Mouse (Mus musculus): ENCODE measurements around the gene Pkmyt1. TPM values are rescaled to one million over a fixed set of nuclear protein-coding genes. Genes with fewer than 3 reads are reported as not detected.

Pkmyt1 gene
- 9.2 and 10.9 TPM in 2 replicates for polyA plus RNA-seq (2011; ENCODE audit: insufficient read length, low read depth, missing spikeins)

DNA sequence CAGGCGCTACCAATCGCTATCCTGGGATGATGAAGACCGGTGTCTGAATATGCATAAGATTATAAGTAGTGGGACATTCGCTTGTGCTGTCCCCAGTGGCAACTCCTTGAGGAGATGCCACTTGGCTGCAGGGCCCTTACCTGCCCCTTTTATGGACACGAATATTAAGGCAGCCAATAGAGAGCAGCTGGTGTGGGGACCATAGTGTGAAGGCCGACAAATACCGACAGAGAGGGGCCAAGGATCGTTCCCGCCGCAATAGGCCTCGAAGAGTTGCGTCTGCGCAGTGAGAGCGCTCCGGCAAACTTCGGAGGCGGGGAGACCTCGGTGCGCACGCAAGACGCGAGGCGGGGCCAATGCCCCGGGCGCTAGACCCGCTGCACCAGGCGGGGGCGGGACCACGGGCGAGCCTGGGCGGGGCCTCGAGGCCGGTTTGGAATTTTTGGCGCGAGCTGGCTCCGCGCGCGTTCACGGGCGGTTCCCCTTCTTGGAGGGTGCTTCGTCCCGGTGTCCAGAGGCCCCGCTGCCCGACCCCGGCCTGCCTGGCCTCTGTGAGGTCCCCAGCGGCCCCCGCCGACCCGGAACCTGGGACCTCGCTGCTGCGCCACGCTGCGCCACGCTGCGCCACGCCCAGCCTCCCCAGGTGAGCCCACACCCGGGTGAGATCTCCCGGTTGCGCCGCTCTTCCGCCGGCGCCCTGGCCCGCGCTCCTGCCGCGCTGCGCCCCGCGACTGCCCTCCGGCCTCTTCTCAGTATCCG is at the start of gene Pkmyt1:
Gene Pkmyt1, plus strand, starts transcription at position 338 of the 759 bp plus-strand sequence.
- Histone ChIP-seq H3K27ac (ENCODE audit: insufficient read depth, low read length) (peak within 1 kb of the TSS; percentile 57), H3K4me1 (ENCODE audit: control insufficient read depth, insufficient read depth, low read length) (peaks cover 8% of the 10 kb centered on the region)
- TF ChIP-seq CTCF (IDR thresholded peaks at IDR 0.05; ENCODE audit: borderline replicate concordance, insufficient read depth, low read length) (no peak), POLR2A (IDR thresholded peaks at IDR 0.05; ENCODE audit: low read depth, low read length) (peak; percentile 96)

DNA sequence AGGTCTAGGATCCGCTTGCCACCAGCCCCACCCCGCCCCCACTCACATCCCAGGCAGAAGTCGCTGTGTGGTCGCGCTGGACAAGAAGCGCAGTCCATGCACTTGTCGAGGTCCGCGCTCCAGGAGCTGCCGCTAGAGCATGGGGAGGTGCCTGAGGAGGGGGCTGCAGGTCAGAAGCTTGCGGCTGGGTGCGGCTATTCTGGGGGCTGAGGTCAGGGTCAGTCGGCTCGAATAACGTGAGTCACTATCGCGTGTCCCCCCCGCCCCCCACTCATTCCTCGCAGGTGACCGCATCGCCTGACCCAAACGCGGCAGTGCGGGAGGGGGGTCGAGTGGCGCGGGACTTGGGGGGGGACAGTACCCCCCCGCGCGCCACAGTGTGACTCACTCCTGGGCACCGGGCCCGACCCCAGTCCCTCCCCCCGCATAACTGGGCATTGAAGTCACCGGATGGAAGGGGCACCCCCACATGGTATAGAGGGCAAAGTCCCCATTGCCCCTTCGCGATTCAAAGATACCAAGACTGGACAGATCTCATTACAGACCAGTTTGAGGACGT is 49.6 kb upstream of the Pkmyt1 start:
- TF ChIP-seq POLR2A (IDR thresholded peaks at IDR 0.05; ENCODE audit: low read depth, low read length) (0 out of 2 replicates have a peak, but pooled peaks have one; percentile 47), CTCF (IDR thresholded peaks at IDR 0.05; ENCODE audit: borderline replicate concordance, insufficient read depth, low read length) (no peak)
- Histone ChIP-seq H3K27ac (ENCODE audit: insufficient read depth, low read length) (peak overlapping the region; percentile 98), H3K4me1 (ENCODE audit: control insufficient read depth, insufficient read depth, low read length) (no peaks in the 10 kb centered on the region; the same call in 1 of the 2 replicates), H3K4me3 (ENCODE audit: insufficient read depth, low read length) (peak overlapping the region; percentile 83)

More for the DNA sequence above, at the start of gene Pkmyt1:
- H3K4me3 ChIP-seq (ENCODE audit: insufficient read depth, low read length): peak within 1 kb of the TSS; percentile 57

DNA sequence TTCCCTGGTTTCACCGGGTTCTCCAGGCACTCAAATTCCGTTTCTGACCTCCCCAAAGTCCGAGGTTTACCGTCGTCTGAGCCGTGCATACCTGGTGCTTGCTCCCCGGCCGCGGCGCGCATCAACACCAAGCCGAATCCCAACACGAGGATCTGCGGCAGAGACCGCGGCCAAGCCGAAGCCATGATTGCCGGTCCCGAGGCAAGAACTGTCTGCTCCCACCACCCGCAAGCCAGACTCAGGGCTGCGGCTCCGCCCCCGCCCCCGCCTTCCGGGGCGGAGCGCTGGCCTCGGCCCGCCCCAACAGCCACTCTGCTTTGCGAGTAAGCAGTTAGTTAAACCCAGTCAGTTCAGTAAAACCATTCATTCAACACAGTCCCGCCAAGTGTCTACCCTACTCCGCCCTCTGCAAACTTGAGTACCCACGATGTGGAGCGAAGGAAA is 48.9 kb upstream of the Pkmyt1 start, which contains the start of gene Tnfrsf12a:
Gene Tnfrsf12a, minus strand, starts transcription at position 233 of the 444 bp plus-strand sequence.
- Histone ChIP-seq H3K4me3 (ENCODE audit: insufficient read depth, low read length) (peak within 1 kb of the TSS; percentile 83), H3K27ac (ENCODE audit: insufficient read depth, low read length) (peak within 1 kb of the TSS; percentile 98), H3K4me1 (ENCODE audit: control insufficient read depth, insufficient read depth, low read length) (no peaks in the 10 kb centered on the region)
- TF ChIP-seq CTCF (IDR thresholded peaks at IDR 0.05; ENCODE audit: borderline replicate concordance, insufficient read depth, low read length) (no peak), POLR2A (IDR thresholded peaks at IDR 0.05; ENCODE audit: low read depth, low read length) (peak; percentile 99)

DNA sequence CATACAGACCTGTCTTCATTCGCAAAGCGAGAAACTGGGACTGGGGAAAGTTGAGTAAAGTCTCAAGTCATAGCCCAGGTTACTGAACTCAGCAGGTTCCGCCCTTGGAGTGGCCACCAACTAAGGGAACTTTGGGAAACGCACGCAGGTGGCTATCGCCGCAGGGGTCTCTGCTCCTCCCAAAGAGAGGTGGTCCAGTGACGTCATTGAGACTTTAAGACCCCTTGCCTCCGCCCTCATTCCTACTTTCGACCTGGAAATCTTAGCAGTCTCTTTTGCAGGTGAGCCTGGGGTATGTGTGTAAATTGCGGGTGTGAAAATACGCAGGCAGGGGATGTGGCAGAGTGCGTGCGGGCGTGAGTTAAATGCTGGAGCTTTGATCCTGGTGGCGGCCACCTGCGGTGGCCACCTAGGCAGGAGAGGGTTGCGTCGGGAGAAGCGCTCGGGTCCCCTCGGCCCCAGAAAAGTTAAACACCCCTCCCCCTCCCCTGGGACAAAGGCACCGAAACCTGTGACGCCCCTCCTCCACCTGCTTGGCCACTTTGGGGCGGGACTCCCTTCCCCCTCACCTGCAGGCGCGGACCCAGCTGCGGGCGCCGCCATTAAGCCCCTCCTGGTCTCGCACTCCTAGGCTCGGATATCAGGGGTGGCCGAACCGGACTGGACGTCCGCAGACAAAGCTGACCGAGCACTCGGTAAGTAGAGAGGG is 46.9 kb upstream of the Pkmyt1 start, which contains the start of gene Cldn6:
Gene Cldn6, plus strand, starts transcription at position 123 of the 709 bp plus-strand sequence.
- Histone ChIP-seq H3K4me1 (ENCODE audit: control insufficient read depth, insufficient read depth, low read length) (no peaks in the 10 kb centered on the region), H3K27ac (ENCODE audit: insufficient read depth, low read length) (no peak within 1 kb of the TSS), H3K4me3 (ENCODE audit: insufficient read depth, low read length) (no peak within 1 kb of the TSS)

DNA sequence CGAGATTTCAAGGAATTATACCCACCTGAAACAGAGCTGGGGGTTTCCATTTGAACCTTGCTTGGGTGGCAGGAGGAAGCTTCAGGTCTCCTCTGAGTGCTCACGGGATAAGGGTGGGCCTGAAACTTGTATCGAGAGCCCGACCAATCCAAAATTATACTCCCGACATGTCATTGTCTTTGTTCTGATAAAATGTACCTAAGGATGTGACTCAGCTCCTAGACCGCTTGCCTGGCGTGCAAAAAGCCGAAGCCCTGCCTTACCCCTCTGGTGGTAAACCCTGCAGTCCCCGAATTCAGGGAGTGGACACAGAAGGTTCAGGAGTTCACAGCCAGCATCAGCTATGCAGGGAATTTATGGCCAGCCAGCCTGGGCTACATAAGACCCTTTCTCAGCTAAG is 45.8 kb upstream of the Pkmyt1 start:
- Histone ChIP-seq H3K4me3 (ENCODE audit: insufficient read depth, low read length) (no peak overlapping the region), H3K4me1 (ENCODE audit: control insufficient read depth, insufficient read depth, low read length) (no peaks in the 10 kb centered on the region), H3K27ac (ENCODE audit: insufficient read depth, low read length) (no peak overlapping the region)
- no peak for TF ChIP-seq CTCF (IDR thresholded peaks at IDR 0.05; ENCODE audit: borderline replicate concordance, insufficient read depth, low read length)

More for the DNA sequence above, 46.9 kb upstream of the Pkmyt1 start, which contains the start of gene Cldn6:
- no peak for TF ChIP-seq POLR2A (IDR thresholded peaks at IDR 0.05; ENCODE audit: low read depth, low read length)
- no peak for TF ChIP-seq CTCF (IDR thresholded peaks at IDR 0.05; ENCODE audit: borderline replicate concordance, insufficient read depth, low read length)

DNA sequence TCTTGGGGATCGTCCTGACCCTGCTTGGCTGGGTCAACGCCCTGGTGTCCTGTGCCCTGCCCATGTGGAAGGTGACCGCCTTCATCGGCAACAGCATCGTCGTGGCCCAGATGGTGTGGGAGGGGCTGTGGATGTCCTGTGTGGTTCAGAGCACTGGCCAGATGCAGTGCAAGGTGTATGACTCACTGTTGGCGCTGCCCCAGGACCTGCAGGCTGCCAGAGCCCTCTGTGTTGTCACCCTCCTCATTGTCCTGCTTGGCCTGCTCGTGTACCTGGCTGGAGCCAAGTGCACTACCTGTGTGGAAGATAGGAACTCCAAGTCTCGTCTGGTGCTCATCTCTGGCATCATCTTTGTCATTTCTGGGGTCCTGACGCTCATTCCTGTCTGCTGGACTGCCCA is 45.0 kb upstream of the Pkmyt1 start:
- H3K4me1 ChIP-seq (ENCODE audit: control insufficient read depth, insufficient read depth, low read length): no peaks in the 10 kb centered on the region
- TF ChIP-seq POLR2A (IDR thresholded peaks at IDR 0.05; ENCODE audit: low read depth, low read length) (no peak), CTCF (IDR thresholded peaks at IDR 0.05; ENCODE audit: borderline replicate concordance, insufficient read depth, low read length) (no peak)
- H3K4me3 ChIP-seq (ENCODE audit: insufficient read depth, low read length): no peak overlapping the region
- H3K27ac ChIP-seq (ENCODE audit: insufficient read depth, low read length): no peak overlapping the region

DNA sequence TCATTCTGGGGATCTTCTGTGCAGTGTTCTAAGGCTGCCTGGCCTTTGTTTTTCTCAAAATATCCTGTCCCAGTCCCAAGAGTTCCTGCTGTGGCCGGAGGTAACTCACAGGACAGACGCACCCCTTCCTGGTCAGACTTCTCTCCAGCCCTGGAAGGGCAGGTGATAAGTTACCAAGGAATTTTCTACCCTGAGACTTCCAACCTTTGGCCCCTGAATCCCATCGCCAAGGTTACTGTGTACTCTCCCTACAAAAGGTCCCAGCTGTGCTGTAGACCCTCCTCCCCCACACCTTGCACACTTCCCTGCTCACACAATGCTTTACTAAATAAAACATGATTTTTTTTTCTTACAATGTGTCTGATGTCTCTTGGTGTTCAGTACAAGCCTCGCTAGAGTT is 44.0 kb upstream of the Pkmyt1 start:
- TF ChIP-seq CTCF (IDR thresholded peaks at IDR 0.05; ENCODE audit: borderline replicate concordance, insufficient read depth, low read length) (no peak), POLR2A (IDR thresholded peaks at IDR 0.05; ENCODE audit: low read depth, low read length) (no peak)
- H3K27ac ChIP-seq (ENCODE audit: insufficient read depth, low read length): no peak overlapping the region
- H3K4me1 ChIP-seq (ENCODE audit: control insufficient read depth, insufficient read depth, low read length): no peaks in the 10 kb centered on the region
- H3K4me3 ChIP-seq (ENCODE audit: insufficient read depth, low read length): no peak overlapping the region

DNA sequence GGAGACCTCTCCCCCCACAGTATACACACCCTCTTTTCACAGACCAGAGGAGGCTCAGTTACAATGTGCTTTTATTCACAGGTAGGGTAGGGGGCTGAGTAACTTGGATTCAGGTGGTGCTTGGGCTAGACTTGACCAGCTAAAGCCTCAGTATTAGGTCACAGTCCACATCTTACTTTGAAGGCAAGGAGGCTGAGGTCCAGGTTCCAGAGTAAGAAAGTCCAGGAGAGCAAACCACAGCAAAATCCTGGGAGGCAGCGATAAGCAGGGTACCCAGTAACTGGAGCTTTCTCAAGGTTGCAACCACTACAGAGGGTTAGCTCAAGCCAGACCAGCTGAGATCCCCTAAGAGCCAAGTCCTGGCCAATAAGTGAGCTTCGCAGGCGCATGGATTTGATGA is 43.6 kb upstream of the Pkmyt1 start:
- Histone ChIP-seq H3K4me3 (ENCODE audit: insufficient read depth, low read length) (no peak overlapping the region), H3K4me1 (ENCODE audit: control insufficient read depth, insufficient read depth, low read length) (no peaks in the 10 kb centered on the region), H3K27ac (ENCODE audit: insufficient read depth, low read length) (no peak overlapping the region)
- TF ChIP-seq CTCF (IDR thresholded peaks at IDR 0.05; ENCODE audit: borderline replicate concordance, insufficient read depth, low read length) (no peak), POLR2A (IDR thresholded peaks at IDR 0.05; ENCODE audit: low read depth, low read length) (no peak)

DNA sequence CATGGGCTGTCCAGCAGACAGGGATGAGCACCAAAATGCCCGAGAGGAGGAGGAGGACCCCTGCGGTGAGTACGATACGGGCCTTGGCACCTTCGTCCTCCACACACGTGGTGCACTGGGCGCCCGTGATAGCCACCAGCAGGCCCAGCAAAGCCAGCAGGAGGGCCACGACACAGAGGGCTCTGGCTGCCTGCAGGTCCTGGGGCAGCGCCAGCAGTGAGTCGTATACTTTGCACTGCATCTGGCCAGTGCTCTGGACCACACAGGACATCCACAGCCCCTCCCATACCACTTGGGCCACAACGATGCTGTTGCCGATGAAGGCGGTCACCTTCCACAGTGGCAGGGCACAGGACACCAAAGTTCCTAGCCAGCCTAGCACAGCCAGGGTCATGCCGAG is 42.9 kb upstream of the Pkmyt1 start:
- no peak overlapping the region for H3K27ac ChIP-seq (ENCODE audit: insufficient read depth, low read length)
- no peak overlapping the region for H3K4me3 ChIP-seq (ENCODE audit: insufficient read depth, low read length)
- TF ChIP-seq POLR2A (IDR thresholded peaks at IDR 0.05; ENCODE audit: low read depth, low read length): no peak
- no peak for TF ChIP-seq CTCF (IDR thresholded peaks at IDR 0.05; ENCODE audit: borderline replicate concordance, insufficient read depth, low read length)
- no peaks in the 10 kb centered on the region for H3K4me1 ChIP-seq (ENCODE audit: control insufficient read depth, insufficient read depth, low read length)

All from embryonic fibroblast, embryonic 13.5 days (primary cell).